Mouse (Mus musculus) lung, adult 2 months (tissue): ENCODE measurements at regions not wholly inside any gene's neighbourhood (a gene's known extent, or its start where the extent isn't known, plus 50 kb on each side); places are given as distances from the start of the nearest gene placed in this dataset.

Experiments used
- DNase-seq: peaks from one replicate; pipeline ENCODE4 v3.0.0; 2022
- H3K4me1 ChIP-seq: fragments of 200-500 bp; 2 replicates; pipeline ENCODE4 v1.6.1; 2011; ENCODE audit warnings: low read length; ENCODE audit not compliant: control insufficient read depth, insufficient read depth
- H3K4me3 ChIP-seq: fragments of 200-500 bp; replicated peaks from 2 replicates; pipeline ENCODE3; 2011; ENCODE audit warnings: low read depth, mild to moderate bottlenecking, control low read depth, low read length; ENCODE audit errors: extremely low read depth
- CTCF ChIP-seq: fragments of 200-500 bp; IDR thresholded peaks from 2 replicates; pipeline ENCODE4 v1.5.1; 2011; ENCODE audit warnings: mild to moderate bottlenecking, low read length, control low read depth; ENCODE audit not compliant: insufficient read depth
- POLR2A ChIP-seq: fragments of 200-500 bp; IDR thresholded peaks from 2 replicates; pipeline ENCODE4 v1.6.1; 2011; ENCODE audit warnings: low read depth, mild to moderate bottlenecking, control low read depth, low read length, borderline replicate concordance; ENCODE audit errors: extremely low read depth
- WGBS: fragments of 180-500 bp; shearing (Covaris S2); methylation state at CpG from one replicate; pipeline ENCODE4 v1.1.7; 2018; 5-methylcytosine and 5-hydroxymethylcytosine counted together

DNA sequence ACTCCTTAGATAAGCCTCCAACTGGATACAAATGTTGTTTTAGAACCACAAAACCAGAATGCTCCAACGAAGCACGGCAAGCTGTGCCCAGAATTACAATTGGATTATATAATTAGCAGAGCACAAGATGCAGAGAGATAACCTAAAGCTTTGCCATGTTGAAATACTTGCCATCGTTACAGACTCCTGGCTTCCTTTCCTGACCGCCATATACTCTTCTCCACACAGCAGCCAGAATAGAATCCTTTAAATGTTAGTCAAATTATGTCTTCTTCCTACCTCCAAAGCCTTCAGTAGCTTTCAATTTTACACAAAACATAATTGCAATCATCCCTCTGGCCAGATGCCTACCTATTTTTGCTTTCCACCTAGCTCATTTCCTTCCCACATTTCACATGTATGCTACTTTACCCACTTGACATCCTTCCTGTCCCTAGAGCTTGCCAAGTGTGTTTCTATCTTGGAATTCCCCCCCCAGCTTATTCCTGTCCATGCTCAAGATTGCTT, 52.8 kb upstream of the G2e3 start:
- H3K4me3 ChIP-seq = no peak overlapping the region
- TF ChIP-seq POLR2A (no peak), CTCF (no peak)
- WGBS = 58% methylated on average over 4 of the region's 4 CpGs
- no peaks in the 10 kb centered on the region for H3K4me1 ChIP-seq
- DNase-seq = no peak

DNA sequence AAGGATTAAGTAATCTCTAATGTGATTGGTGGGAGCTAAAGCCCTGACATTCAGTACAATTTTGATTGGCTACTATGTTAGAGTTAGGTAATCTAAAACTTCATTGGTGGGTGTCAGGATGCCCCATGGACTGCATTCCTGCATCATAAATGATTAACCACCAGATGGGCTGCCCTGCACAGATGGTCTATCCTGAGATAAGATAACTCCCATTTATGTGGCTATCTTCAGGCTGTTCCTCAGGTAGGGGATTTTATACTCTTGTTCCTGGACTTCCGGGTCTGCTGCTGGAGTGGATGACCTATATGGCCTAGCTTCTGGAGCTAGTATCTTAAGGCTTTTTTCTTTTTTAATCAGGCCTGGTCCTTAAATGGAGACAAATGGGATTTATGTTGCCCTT, 69.5 kb upstream of the G2e3 start:
- Histone ChIP-seq H3K4me3 (no peak overlapping the region), H3K4me1 (no peaks in the 10 kb centered on the region; the same call in 1 of the 2 replicates)
- TF ChIP-seq POLR2A (no peak), CTCF (no peak)
- no peak for DNase-seq
- 71% methylated on average over 1 of the region's 1 CpGs for WGBS

DNA sequence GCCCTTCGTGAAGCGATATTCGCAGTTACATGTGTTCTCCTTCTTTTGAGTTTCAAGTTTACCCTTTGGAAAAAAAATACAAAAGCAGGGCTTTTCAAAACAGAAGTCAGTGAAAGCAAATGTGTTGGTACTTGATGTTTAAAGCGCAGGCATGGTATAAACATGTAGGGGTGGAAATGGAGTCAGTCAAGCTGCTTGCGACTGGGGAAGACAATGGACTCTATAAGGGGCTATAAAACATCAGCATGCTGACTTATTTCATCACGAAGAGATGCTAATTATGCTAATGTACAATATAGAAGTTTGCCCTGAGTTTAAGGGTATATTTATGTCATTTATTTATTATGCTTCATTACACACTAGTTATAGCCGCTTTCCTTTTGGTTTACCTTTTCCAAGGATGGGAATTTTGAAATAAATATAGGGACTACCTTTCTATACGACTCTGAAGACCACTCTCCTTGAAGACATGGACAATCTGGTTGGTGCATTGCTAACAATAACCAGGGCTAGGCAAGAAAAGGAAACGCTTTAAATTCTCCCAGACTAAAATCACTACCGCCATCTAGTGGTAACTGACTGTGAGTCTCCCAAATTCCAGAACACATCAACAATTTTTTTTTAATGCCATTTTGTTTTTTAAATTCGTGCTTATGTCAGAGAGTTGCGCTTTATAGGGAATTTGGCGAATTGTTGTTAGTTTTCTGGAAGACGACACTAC, 71.9 kb upstream of the G2e3 start:
- 47% methylated on average over 14 of the region's 14 CpGs for WGBS
- TF ChIP-seq POLR2A (no peak), CTCF (no peak)
- H3K4me1 ChIP-seq = no peaks in the 10 kb centered on the region; the same call in 1 of the 2 replicates
- no peak for DNase-seq
- no peak overlapping the region for H3K4me3 ChIP-seq

DNA sequence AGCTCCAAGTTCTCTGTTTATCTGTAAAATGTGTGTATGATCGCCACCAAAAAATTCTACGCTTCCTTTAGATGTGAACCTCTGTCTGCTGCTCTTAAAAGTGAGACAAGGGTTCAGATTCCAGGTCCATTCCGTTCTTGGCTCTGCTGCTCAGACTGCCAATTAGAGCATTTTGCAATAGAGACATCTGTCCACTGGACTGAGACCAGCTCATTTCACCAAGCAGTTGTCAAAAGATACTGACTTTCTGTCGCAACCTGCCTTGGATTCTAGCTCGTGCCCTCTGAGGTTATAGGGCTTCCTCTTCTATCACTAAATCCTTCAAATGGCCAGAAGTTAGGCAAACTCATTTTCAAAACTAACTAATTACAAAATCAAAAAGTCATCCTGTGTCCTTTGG, 74.4 kb upstream of the G2e3 start:
- WGBS = 67% methylated on average over 5 of the region's 5 CpGs
- Histone ChIP-seq H3K4me3 (no peak overlapping the region), H3K4me1 (no peaks in the 10 kb centered on the region; the same call in 1 of the 2 replicates)
- DNase-seq = no peak
- no peak for TF ChIP-seq POLR2A

DNA sequence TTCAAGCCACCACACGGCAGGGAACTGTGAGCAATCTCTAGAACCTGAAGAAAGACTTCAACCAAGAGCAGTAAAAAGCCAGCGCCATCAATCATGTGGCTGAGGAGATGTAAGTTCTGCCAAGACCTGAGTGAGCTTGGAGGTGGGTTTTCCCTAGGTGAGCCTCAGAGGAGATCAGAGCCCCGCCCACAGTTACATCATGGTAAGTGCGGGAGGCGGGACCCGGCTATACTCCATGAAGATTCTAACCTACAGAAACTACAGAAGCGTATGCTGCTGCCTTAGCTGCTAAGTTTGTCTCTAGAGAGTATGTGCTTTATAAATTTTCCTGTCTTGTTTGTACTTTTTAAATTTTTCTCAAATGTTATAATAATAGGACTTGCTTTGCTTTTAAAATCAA, 105.0 kb upstream of the G2e3 start:
- WGBS = 81% methylated on average over 7 of the region's 7 CpGs
- Histone ChIP-seq H3K4me3 (no peak overlapping the region), H3K4me1 (no peaks in the 10 kb centered on the region)
- TF ChIP-seq POLR2A = no peak
- TF ChIP-seq CTCF = no peak
- no peak for DNase-seq

DNA sequence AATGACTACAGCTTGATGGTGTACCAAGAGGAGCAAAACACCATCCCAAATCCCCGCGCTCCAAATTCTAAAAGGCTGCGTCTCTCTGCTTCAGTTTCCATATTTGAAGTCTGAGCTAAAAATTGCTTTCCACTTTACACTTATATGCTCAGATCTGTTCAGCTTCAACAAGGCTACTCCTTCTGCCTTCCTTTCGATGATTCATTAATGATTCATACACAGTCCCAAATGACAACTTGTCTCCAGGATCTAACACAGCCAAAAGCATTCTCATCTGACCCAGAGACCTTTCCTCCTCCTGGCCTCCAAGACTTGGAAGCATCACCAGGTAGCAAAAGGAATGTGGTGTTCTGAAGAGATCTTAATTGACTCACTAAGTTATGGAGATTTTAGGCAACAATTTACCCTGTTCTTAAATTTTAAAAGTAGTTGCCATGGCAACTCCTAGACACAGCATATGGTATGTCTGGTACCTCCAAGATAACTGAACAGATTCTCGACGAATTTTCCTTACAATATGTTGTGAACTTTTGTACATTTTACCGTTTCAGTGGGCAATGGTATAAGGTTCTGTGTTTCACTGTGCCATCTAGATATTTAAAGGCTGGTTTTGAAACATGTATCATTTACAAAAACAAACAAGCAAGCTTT, 106.6 kb upstream of the G2e3 start:
- 87% methylated on average over 7 of the region's 7 CpGs for WGBS
- no peak for TF ChIP-seq CTCF
- no peak for TF ChIP-seq POLR2A
- no peaks in the 10 kb centered on the region for H3K4me1 ChIP-seq
- no peak overlapping the region for H3K4me3 ChIP-seq
- DNase-seq = no peak

DNA sequence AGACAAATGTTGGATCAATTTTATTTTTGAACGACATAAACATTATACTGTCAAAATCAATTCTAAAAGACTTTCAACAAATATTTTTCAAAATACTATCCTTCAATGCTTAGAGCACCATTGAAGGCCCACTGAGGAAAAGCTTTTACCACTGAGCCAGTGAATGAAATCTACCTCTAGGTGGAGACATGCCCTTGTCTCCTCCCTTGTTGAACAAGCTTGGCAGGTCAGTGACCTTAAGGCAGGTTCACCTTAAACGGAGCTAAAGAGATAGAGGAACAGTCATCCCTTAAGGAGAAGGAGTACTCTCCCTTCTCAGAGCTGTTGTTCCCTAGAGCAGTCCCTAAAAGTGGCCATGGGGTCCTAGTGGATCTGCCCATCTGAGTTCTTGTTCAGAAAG, 136.2 kb upstream of the G2e3 start:
- Histone ChIP-seq H3K4me3 (no peak overlapping the region), H3K4me1 (no peaks in the 10 kb centered on the region)
- DNase-seq = no peak
- WGBS = 31% methylated on average over 2 of the region's 2 CpGs
- TF ChIP-seq CTCF = no peak
- TF ChIP-seq POLR2A = no peak

DNA sequence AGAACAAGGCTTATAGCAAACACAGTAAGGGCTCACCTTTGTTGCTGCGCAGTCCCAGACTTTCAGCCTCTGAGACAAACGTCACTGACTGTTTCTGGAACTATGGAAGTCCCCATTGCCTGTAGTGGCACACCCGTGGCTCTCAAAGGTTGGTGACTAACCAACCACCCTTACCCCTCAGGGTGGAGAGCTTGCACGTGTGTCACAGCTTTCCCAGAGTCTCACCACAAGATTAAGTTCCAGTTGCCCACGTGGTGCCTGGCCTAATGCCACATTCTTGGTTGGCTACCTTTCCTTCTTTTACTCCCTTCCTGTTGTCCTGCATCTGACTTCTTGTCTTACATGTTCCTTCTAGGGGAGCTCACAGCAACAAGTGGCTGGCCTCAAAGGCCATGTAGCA, 151.6 kb upstream of the G2e3 start:
- H3K4me1 ChIP-seq = no peaks in the 10 kb centered on the region
- 54% methylated on average over 5 of the region's 5 CpGs for WGBS
- no peak for TF ChIP-seq POLR2A
- TF ChIP-seq CTCF = no peak
- H3K4me3 ChIP-seq = no peak overlapping the region
- no peak for DNase-seq

DNA sequence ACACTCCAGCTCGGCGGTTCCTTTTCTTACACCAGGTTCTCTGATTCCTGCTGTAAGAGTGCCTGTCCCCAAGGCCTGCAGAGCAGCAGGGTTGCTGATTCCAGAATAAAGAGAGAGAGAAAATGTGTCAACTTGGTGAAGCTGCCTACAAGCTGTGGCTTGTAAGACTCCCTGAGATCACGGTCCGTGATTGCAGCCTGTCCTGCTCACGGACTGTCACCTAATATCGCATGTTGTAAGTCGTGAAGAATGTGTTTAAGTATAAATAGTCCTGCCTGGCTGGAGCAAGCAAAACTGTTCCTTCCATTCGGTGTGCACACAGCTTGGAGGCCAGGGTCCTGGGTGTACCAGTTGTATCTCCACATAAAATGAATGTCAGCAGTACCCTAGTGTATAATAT, 152.7 kb upstream of the G2e3 start:
- no peak overlapping the region for H3K4me3 ChIP-seq
- H3K4me1 ChIP-seq = no peaks in the 10 kb centered on the region
- 64% methylated on average over 8 of the region's 8 CpGs for WGBS
- TF ChIP-seq CTCF (no peak), POLR2A (no peak)
- no peak for DNase-seq

DNA sequence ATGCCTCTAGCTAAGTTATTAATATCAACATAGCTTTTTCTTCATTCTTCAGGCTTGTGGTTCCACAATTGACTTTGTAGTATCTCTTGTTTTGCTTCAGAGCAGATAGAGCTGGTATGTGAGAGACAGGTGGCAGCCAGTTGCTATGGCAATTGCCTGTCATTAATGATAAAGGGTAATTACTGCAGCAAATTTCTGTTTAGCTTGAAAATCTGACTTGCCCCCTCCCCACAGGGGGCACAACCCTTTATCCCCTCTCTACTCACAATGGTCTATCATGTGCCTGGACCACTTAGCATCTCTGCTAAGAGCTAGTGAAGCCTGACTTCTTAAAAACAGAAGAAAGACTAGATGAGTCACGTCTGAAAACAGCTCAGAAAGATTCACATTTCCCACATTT, 157.1 kb upstream of the G2e3 start:
- DNase-seq = no peak
- H3K4me3 ChIP-seq = no peak overlapping the region
- H3K4me1 ChIP-seq = no peaks in the 10 kb centered on the region
- no peak for TF ChIP-seq CTCF
- TF ChIP-seq POLR2A = no peak
- 38% methylated on average over 1 of the region's 1 CpGs for WGBS
